Mouse (Mus musculus): ENCODE data around the gene Plekhg3. TPM values are rescaled to one million over a fixed set of nuclear protein-coding genes. Genes with fewer than 3 reads are reported as not detected.

Plekhg3 gene
- polyA plus RNA-seq, 1 experiment from 2014 or later, result 6.9 TPM

DNA sequence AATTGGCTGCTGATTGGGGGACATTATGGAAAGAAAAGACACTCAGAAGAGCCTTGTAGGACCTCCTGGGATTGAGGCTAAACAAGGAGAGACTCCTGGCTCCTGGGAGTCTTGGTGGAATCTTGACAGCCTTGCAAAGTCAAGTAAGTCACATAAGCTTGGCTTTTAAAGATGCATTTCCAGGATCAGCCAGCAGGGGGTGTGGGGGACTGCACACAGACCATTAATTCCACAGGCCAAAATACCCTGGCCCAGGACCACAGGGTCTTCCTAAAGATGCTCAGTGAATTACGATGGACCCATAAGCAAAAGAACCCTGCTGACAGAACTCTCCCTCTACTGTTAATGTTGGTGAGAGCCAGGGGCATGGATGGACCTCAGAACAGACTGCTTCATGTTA lies 61.5 kb downstream of the Plekhg3 start:
- Histone ChIP-seq H3K9me3 (no peaks in the 10 kb centered on the region), H3K27ac (no peak overlapping the region), H3K36me3 (no peaks in the 10 kb centered on the region), H3K4me1 (peaks cover 29% of the 10 kb centered on the region), H3K4me3 (no peak overlapping the region), H3K4me2 (no peak overlapping the region), H3K9ac (no peak overlapping the region), H3K27me3 (no peaks in the 10 kb centered on the region; the same call in 1 of the 2 replicates)
- WGBS, result 44% methylated on average over 1 of the region's 1 CpGs
- no peak for ATAC-seq (ENCODE audit: borderline replicate concordance, extremely low read depth, low FRiP score, low TSS enrichment)

DNA sequence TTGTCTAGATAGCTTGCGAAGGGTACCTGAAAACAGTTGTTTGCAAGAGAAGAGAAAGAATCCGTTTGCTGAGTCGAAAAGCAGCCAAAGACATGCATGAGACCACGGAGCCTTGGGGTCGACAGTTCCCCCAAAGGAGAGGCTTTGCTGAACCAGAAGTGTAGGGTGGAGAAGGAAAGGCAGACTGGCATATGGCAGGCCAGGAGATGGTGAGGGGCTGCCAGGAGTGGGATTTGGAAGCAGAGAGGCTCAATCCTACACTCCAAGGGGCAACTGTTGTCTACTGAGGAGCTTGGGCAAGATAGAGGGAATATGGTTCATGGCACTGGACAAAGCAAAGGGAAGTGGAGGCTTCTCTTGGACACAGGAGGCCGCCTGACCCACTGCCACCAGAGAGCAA lies 62.6 kb downstream of the Plekhg3 start:
- Histone ChIP-seq H3K9ac (no peak overlapping the region), H3K27me3 (no peaks in the 10 kb centered on the region; the same call in 1 of the 2 replicates), H3K4me3 (no peak overlapping the region), H3K36me3 (no peaks in the 10 kb centered on the region), H3K4me2 (no peak overlapping the region), H3K27ac (peak overlapping the region; percentile 84; the same call in 1 of the 2 replicates), H3K9me3 (no peaks in the 10 kb centered on the region), H3K4me1 (peaks cover 29% of the 10 kb centered on the region)
- 85% methylated on average over 6 of the region's 6 CpGs for WGBS
- no peak for ATAC-seq (ENCODE audit: borderline replicate concordance, extremely low read depth, low FRiP score, low TSS enrichment)

DNA sequence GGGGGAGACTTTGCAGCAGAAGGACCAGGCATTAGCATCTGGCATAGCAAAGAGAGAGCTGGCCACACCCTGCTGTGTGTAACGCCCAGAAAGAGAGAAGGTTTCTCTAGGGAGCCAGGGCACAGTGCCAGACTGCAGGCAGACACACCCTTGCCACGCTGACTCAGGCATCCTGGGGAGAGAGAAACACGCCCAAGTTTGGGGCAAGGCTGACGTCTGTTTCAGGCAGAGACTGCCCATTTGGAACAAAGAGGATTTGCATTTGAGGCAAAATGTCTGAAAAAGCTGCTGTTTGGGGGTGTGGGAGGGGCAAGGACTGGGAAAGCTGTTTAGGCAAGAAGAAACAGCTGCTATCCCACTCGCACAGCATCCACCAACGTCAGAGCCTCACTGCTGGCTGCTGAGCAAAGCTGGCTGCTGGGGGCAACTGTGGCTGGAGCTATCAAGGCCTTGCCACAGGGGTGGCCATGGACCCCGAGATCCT lies 63.2 kb downstream of the Plekhg3 start:
- WGBS, result 7% methylated on average over 7 of the region's 7 CpGs

DNA sequence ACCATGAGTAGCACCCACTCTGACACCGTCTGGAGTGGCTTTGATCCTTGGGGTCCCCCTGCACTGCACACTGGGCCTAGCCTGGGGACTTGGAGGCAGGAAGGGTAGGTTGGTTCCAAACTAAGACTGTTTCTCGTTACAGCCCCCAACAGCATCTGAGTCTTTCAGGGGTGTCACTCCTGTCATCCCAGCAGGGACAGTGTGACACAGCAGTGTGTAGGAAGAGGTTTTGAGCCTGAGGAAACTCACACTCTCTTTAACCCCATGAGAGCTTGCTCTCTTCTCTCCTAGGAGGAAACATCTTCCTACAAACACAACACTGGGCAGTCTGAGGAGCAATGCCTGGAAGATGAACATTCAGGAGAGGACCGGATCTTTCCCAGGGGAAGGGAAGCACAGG lies 63.9 kb downstream of the Plekhg3 start:
- Histone ChIP-seq H3K9ac (no peak overlapping the region), H3K4me2 (no peak overlapping the region), H3K4me3 (no peak overlapping the region), H3K36me3 (no peaks in the 10 kb centered on the region), H3K27me3 (no peaks in the 10 kb centered on the region; the same call in 1 of the 2 replicates), H3K4me1 (peaks cover 25% of the 10 kb centered on the region), H3K9me3 (no peaks in the 10 kb centered on the region), H3K27ac (peak overlapping the region; percentile 84)
- ATAC-seq (ENCODE audit: borderline replicate concordance, extremely low read depth, low FRiP score, low TSS enrichment), result peak; percentile 25; the same call in 1 of the 2 replicates
- 46% methylated on average over 3 of the region's 3 CpGs for WGBS

More for the DNA sequence above, 63.2 kb downstream of the Plekhg3 start:
- no peaks in the 10 kb centered on the region for H3K9me3 ChIP-seq
- peak overlapping the region; percentile 84 for H3K27ac ChIP-seq
- no peaks in the 10 kb centered on the region for H3K36me3 ChIP-seq
- peak overlapping the region; percentile 20 for H3K4me2 ChIP-seq
- peak; percentile 79 for ATAC-seq (ENCODE audit: borderline replicate concordance, extremely low read depth, low FRiP score, low TSS enrichment)
- H3K27me3 ChIP-seq, result no peaks in the 10 kb centered on the region; the same call in 1 of the 2 replicates
- H3K4me1 ChIP-seq, result peaks cover 29% of the 10 kb centered on the region
- no peak overlapping the region for H3K9ac ChIP-seq
- H3K4me3 ChIP-seq, result no peak overlapping the region

DNA sequence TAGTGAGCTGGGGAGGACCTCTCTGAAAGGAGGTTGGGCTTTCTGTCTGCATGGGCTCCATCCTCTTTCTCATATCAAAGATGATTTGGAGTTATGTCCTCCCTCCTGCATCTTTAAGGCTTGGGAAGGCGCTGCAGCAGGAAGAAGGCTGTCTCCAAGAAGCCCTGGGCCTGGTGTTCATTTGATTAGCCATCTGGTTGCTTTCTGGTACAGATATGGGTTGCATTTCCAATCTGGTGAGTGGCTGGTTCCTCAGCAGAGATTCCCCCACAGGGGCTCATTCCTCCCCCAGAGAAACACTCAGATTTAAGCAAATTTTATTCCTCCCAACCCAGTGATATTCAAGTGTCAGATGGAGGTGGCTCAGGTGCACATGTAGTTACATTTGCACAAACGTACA lies 65.1 kb downstream of the Plekhg3 start:
- H3K4me1 ChIP-seq, result peaks cover 18% of the 10 kb centered on the region
- no peak overlapping the region for H3K4me3 ChIP-seq
- no peaks in the 10 kb centered on the region; the same call in 1 of the 2 replicates for H3K27me3 ChIP-seq
- no peak for ATAC-seq (ENCODE audit: borderline replicate concordance, extremely low read depth, low FRiP score, low TSS enrichment)
- 79% methylated on average over 2 of the region's 2 CpGs for WGBS
- no peak overlapping the region for H3K4me2 ChIP-seq
- no peak overlapping the region for H3K9ac ChIP-seq
- no peaks in the 10 kb centered on the region for H3K9me3 ChIP-seq
- H3K27ac ChIP-seq, result no peak overlapping the region
- no peaks in the 10 kb centered on the region for H3K36me3 ChIP-seq

DNA sequence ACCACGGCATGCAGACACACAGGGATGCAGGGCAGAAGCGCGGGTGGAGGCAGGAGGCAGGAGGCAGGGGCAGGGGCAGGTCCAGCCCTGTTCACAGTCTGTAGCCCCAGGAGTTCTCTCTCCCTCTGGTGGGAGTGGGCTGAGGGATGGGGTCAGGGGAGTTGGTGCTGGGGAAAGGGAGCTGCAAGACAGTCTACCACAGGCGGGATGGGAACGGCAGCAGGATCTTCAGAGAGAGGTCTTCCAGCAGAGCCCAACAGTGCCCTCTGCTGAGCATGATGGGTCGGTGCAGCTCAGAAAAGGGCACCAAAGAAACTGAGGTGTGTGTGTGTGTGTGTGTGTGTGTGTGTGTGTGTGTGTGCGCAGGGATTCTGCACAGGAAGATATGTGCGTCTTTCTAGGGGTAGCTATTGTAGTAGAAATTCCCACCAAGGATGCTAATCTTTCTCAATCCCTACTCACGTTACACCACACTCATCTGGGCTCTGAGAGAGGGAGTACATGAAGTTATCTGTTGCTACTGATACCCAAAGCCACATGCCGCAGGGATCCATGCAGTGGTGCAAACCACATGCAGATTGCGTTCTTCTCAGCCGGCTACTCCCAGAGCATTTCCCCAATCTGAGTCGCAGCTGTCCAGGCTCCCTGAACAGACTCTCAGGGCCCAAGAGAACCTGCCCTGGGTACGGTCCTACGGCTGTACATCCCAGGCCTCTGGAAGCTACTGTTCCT lies 65.8 kb downstream of the Plekhg3 start:
- no peaks in the 10 kb centered on the region; the same call in 1 of the 2 replicates for H3K27me3 ChIP-seq
- peaks cover 18% of the 10 kb centered on the region for H3K4me1 ChIP-seq
- no peaks in the 10 kb centered on the region for H3K36me3 ChIP-seq
- no peak overlapping the region for H3K9ac ChIP-seq
- no peak for ATAC-seq (ENCODE audit: borderline replicate concordance, extremely low read depth, low FRiP score, low TSS enrichment)
- 52% methylated on average over 15 of the region's 15 CpGs for WGBS
- H3K4me3 ChIP-seq, result no peak overlapping the region
- H3K27ac ChIP-seq, result no peak overlapping the region
- no peak overlapping the region for H3K4me2 ChIP-seq
- no peaks in the 10 kb centered on the region for H3K9me3 ChIP-seq

DNA sequence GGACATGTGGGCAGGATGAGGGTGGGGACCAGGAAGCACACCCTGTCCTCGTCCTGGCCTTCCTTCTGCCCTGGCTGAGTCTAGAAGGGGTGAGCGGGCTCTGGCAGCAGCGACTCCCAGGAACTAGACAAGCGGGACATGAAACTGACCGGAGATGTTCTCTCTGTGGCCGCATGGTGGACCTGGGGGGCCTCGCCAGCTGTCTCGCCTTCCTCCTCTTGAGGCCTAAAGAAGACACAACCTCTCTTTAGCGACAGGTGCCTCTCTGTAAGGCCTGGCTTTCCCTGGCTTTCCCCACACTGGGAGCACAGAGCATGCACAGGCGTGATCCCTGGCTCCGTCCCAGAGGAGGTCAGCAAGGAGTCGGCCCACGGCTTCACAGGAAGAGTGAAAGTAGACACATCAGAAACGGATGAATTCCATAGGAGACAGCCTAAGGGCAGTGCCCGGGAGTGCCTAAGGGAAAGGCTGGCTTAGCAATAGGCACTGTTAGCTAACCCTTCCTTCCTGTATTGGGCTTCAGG lies 66.9 kb downstream of the Plekhg3 start:
- Histone ChIP-seq H3K4me2 (no peak overlapping the region), H3K4me3 (no peak overlapping the region), H3K9ac (no peak overlapping the region), H3K27ac (no peak overlapping the region), H3K27me3 (no peaks in the 10 kb centered on the region; the same call in 1 of the 2 replicates), H3K36me3 (no peaks in the 10 kb centered on the region), H3K9me3 (no peaks in the 10 kb centered on the region), H3K4me1 (peaks cover 18% of the 10 kb centered on the region)
- no peak for ATAC-seq (ENCODE audit: borderline replicate concordance, extremely low read depth, low FRiP score, low TSS enrichment)
- WGBS, result 66% methylated on average over 15 of the region's 15 CpGs

DNA sequence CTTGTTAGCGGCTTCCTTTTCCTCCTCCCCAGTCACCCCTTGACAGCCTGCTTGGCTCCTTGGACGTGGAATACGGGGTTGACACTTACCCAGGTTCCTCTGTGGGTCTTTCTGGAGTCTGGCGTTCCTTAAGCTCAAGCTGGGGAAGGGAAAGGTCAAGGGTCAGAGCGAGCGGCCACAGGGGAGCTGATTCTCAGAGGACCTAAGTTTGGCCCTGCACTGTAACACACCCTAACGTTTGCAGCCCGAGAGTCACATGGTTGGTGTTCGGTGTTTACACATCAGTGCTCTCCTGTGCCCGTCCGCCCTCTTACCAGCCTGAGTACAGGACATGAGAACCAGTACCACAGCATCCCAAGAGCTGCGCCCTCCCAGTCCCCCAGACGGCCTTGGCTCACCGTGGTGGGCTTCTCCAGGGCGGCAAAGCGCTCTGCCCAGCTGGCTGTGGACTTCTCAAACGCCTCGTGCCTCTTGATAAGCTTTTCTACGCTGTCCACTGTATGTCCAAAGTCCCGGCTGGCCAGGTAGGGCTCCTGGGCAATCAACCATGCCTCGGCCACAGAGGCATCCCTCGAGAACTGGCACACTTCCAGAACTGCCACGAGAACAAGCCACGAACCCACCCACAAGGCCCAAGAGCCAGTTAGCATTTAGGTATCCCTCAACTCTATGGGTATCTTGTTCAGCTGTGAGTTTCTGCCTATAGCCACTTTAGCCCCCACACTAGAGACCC lies 67.7 kb downstream of the Plekhg3 start:
- H3K27ac ChIP-seq, result no peak overlapping the region
- H3K27me3 ChIP-seq, result no peaks in the 10 kb centered on the region; the same call in 1 of the 2 replicates
- WGBS, result 62% methylated on average over 24 of the region's 24 CpGs
- H3K9me3 ChIP-seq, result no peaks in the 10 kb centered on the region
- ATAC-seq (ENCODE audit: borderline replicate concordance, extremely low read depth, low FRiP score, low TSS enrichment), result no peak
- peaks cover 16% of the 10 kb centered on the region for H3K4me1 ChIP-seq
- no peaks in the 10 kb centered on the region for H3K36me3 ChIP-seq
- no peak overlapping the region for H3K4me3 ChIP-seq
- no peak overlapping the region for H3K9ac ChIP-seq
- no peak overlapping the region for H3K4me2 ChIP-seq

DNA sequence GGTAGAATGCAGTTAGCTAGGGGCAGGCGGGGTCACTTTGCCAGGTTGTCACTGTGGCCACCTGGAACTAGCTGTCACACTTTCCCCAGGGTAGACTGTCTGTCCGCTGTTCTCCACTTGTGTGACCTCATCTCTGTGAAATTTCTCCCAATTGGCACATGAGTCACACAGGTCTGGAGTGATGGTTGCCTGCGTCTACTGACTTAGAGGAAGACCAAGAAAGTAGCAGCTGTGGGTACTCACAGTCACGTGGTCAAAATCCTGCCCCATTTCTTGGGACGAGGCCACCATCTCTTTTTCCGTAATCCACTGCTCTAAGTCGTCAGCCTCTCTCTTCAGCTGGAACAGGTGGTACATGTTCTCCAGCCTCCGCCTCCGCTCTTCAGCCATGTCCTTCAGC lies 73.1 kb downstream of the Plekhg3 start:
- H3K9me3 ChIP-seq, result no peaks in the 10 kb centered on the region
- H3K27ac ChIP-seq, result no peak overlapping the region
- ATAC-seq (ENCODE audit: borderline replicate concordance, extremely low read depth, low FRiP score, low TSS enrichment), result no peak
- no peaks in the 10 kb centered on the region for H3K4me1 ChIP-seq
- H3K4me3 ChIP-seq, result no peak overlapping the region
- H3K4me2 ChIP-seq, result no peak overlapping the region
- H3K9ac ChIP-seq, result no peak overlapping the region
- no peaks in the 10 kb centered on the region; the same call in 1 of the 2 replicates for H3K27me3 ChIP-seq
- H3K36me3 ChIP-seq, result no peaks in the 10 kb centered on the region
- WGBS, result 58% methylated on average over 9 of the region's 9 CpGs

DNA sequence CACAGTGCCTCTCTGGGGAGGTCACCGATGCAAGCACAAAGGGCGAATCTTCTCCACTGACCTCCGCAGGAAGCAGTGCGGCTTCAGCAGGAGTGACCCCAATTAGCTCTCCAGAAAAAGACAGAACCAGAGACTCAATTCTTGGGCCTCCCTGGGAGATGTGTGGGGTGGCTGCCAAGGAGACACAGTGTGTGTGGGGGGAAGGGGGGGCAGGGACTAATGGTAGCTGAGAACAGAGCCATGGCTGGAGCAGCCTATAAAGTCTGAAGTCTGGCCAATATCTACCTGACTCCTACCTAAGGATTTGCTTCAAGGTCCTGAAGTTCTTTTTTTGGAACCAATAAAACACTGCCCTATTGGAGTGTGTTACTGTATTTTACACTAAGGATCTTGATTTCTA lies 73.9 kb downstream of the Plekhg3 start:
- Histone ChIP-seq H3K9ac (no peak overlapping the region), H3K27me3 (no peaks in the 10 kb centered on the region; the same call in 1 of the 2 replicates), H3K27ac (no peak overlapping the region), H3K36me3 (no peaks in the 10 kb centered on the region), H3K9me3 (no peaks in the 10 kb centered on the region), H3K4me3 (no peak overlapping the region), H3K4me2 (no peak overlapping the region), H3K4me1 (no peaks in the 10 kb centered on the region)
- ATAC-seq (ENCODE audit: borderline replicate concordance, extremely low read depth, low FRiP score, low TSS enrichment), result no peak
- 68% methylated on average over 4 of the region's 4 CpGs for WGBS

DNA sequence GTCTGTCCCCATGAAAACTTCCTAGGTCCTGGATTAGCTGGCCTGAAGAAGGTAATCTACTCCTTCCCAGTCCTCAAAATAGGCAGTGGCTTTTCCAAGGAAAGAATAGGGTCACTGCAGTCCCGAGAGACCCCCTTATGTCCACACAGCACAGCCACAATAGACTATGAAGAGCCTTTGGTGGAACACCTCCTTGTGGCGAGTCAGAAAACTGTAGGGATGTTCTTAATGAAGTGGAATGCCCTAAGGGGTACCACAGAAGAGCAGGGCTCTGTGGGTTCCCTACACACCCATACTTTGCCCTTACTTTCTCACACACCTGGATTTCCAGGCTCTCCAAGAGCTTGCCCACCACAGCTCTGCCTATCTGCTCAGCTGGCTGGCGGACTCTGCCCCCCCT lies 75.1 kb downstream of the Plekhg3 start:
- no peak for ATAC-seq (ENCODE audit: borderline replicate concordance, extremely low read depth, low FRiP score, low TSS enrichment)

DNA sequence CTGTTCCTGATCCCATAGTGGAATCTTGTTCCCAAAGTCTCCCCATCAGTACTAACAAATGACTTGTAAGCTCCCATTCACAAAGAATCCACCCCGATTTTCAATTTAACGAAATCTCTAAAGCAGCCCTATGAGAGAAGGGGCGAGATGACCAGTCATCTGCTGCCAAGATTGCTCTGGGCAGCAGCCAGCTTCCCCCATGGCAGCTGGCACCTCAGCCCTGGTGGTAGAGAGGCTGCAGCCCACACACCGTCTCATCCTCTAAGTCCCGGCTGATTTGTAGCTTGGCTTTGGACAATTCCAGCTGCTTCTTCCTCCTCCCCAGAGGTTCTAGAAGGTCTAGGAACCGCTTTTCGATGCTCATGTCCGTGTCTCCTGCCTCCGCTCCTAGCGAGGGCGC lies 77.5 kb downstream of the Plekhg3 start:
- no peaks in the 10 kb centered on the region for H3K36me3 ChIP-seq
- no peak overlapping the region for H3K9ac ChIP-seq
- no peaks in the 10 kb centered on the region for H3K9me3 ChIP-seq
- H3K27me3 ChIP-seq, result no peaks in the 10 kb centered on the region; the same call in 1 of the 2 replicates
- no peak overlapping the region for H3K4me3 ChIP-seq
- ATAC-seq (ENCODE audit: borderline replicate concordance, extremely low read depth, low FRiP score, low TSS enrichment), result no peak
- H3K4me2 ChIP-seq, result no peak overlapping the region
- H3K27ac ChIP-seq, result no peak overlapping the region
- H3K4me1 ChIP-seq, result no peaks in the 10 kb centered on the region
- WGBS, result 76% methylated on average over 11 of the region's 11 CpGs

More for the DNA sequence above, 75.1 kb downstream of the Plekhg3 start:
- Histone ChIP-seq H3K27ac (no peak overlapping the region), H3K36me3 (no peaks in the 10 kb centered on the region), H3K27me3 (no peaks in the 10 kb centered on the region; the same call in 1 of the 2 replicates), H3K4me3 (no peak overlapping the region), H3K4me1 (no peaks in the 10 kb centered on the region), H3K9ac (no peak overlapping the region), H3K4me2 (no peak overlapping the region), H3K9me3 (no peaks in the 10 kb centered on the region)
- 66% methylated on average over 3 of the region's 3 CpGs for WGBS

All from lung, embryonic 15.5 days (tissue).